Mouse (Mus musculus): ENCODE measurements around the gene Gphb5. TPM values are rescaled to one million over a fixed set of nuclear protein-coding genes. Genes with fewer than 3 reads are reported as not detected.
A peak's percentile ranks its signal among the peaks of the same experiment; 100 is the strongest.

Gphb5 gene
- polyA plus RNA-seq (2014; fragmentation: Nextera tagmentation; extraction: Ambion mirVana) = not detected in 2 replicates

DNA sequence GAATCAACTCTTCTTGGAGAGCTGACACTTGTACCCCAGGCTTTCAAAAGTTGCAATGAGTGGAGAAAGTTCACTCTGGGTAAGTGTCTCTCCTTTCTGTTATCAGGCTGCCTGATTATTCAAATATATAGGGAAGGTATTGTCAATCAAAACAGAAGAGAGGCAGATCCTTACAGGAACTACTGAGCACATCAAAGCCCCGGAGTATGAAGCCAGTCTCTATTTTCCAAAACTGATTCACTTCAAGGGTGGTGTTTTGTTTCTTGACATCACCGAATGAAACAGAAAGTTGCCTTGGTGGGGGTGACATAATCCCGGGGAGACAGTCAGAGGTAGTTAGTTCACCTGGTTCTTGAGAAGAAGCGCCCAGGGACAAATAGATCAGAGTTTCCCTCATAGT lies at the start of gene Gphb5:
Gphb5 (minus strand) TSS at position 101 of the 400 bp plus-strand sequence.
- Histone ChIP-seq H3K27ac (ENCODE audit: low read depth, low read length) (no peak within 1 kb of the TSS), H3K27me3 (ENCODE audit: control insufficient read depth, insufficient read depth, low read length) (no peaks in the 10 kb centered on the region), H3K9me3 (ENCODE audit: control insufficient read depth, low read length) (no peaks in the 10 kb centered on the region), H3K4me1 (ENCODE audit: control insufficient read depth, insufficient read depth, low read length) (no peaks in the 10 kb centered on the region), H3K4me2 (ENCODE audit: low read depth) (no peak within 1 kb of the TSS), H3K4me3 (ENCODE audit: low read depth, low read length) (no peak within 1 kb of the TSS), H3K36me3 (ENCODE audit: control insufficient read depth, insufficient read depth, low read length) (no peaks in the 10 kb centered on the region), H3K9ac (ENCODE audit: low read length) (no peak within 1 kb of the TSS)
- DNase-seq (ENCODE audit: low spot score) (no peak), ATAC-seq (ENCODE audit: insufficient read depth, low FRiP score, low TSS enrichment) (no peak)
- 93% methylated on average over 4 of the region's 4 CpGs for WGBS

DNA sequence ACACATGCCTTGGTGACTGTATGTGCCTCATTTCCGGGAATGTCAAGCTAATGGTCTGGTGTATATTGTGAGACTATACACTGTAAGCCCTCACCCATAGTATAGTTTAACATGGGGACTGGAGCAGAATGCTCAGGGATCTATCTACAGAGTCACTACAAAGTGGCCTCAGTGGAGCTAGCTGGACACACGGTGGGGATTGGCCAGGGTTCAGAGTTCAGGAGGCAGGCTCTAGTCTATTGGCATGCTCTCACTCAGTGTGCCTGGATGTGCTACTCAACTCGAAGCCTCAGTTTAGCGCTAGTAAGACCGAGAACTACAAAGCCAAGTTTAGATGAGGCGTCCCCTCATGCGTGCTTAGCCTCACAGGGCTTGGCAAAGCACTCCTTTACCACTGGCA lies 49.6 kb upstream of the Gphb5 start:
- H3K9me3 ChIP-seq (ENCODE audit: control insufficient read depth, low read length) = no peaks in the 10 kb centered on the region
- no peak overlapping the region for H3K9ac ChIP-seq (ENCODE audit: low read length)
- no peak overlapping the region for H3K4me2 ChIP-seq (ENCODE audit: low read depth)
- no peak overlapping the region for H3K4me3 ChIP-seq (ENCODE audit: low read depth, low read length)
- no peak for ATAC-seq (ENCODE audit: insufficient read depth, low FRiP score, low TSS enrichment)
- H3K36me3 ChIP-seq (ENCODE audit: control insufficient read depth, insufficient read depth, low read length) = peaks cover 2% of the 10 kb centered on the region; the same call in 1 of the 2 replicates
- H3K27me3 ChIP-seq (ENCODE audit: control insufficient read depth, insufficient read depth, low read length) = no peaks in the 10 kb centered on the region
- H3K27ac ChIP-seq (ENCODE audit: low read depth, low read length) = no peak overlapping the region
- H3K4me1 ChIP-seq (ENCODE audit: control insufficient read depth, insufficient read depth, low read length) = peaks cover 5% of the 10 kb centered on the region; the same call in 1 of the 2 replicates
- no peak for DNase-seq (ENCODE audit: low spot score)
- 93% methylated on average over 7 of the region's 7 CpGs for WGBS

GRCm38 (mm10) chr12:75464016-75464769 lies 47.6 kb upstream of the Gphb5 start:
- Histone ChIP-seq H3K4me3 (ENCODE audit: low read depth, low read length) (no peak overlapping the region), H3K9me3 (ENCODE audit: control insufficient read depth, low read length) (no peaks in the 10 kb centered on the region), H3K27ac (ENCODE audit: low read depth, low read length) (no peak overlapping the region), H3K36me3 (ENCODE audit: control insufficient read depth, insufficient read depth, low read length) (peaks cover 9% of the 10 kb centered on the region), H3K9ac (ENCODE audit: low read length) (no peak overlapping the region), H3K4me1 (ENCODE audit: control insufficient read depth, insufficient read depth, low read length) (no peaks in the 10 kb centered on the region), H3K27me3 (ENCODE audit: control insufficient read depth, insufficient read depth, low read length) (no peaks in the 10 kb centered on the region), H3K4me2 (ENCODE audit: low read depth) (no peak overlapping the region)
- ATAC-seq (ENCODE audit: insufficient read depth, low FRiP score, low TSS enrichment) (no peak), DNase-seq (ENCODE audit: low spot score) (peak; percentile 33)
- 90% methylated on average over 9 of the region's 9 CpGs for WGBS

GRCm38 (mm10) chr12:75460561-75460960 lies 44.0 kb upstream of the Gphb5 start:
- ATAC-seq (ENCODE audit: insufficient read depth, low FRiP score, low TSS enrichment) (no peak), DNase-seq (ENCODE audit: low spot score) (no peak)
- Histone ChIP-seq H3K9me3 (ENCODE audit: control insufficient read depth, low read length) (no peaks in the 10 kb centered on the region), H3K27ac (ENCODE audit: low read depth, low read length) (no peak overlapping the region), H3K9ac (ENCODE audit: low read length) (no peak overlapping the region), H3K27me3 (ENCODE audit: control insufficient read depth, insufficient read depth, low read length) (no peaks in the 10 kb centered on the region), H3K4me3 (ENCODE audit: low read depth, low read length) (no peak overlapping the region), H3K4me2 (ENCODE audit: low read depth) (no peak overlapping the region), H3K36me3 (ENCODE audit: control insufficient read depth, insufficient read depth, low read length) (peaks cover 13% of the 10 kb centered on the region), H3K4me1 (ENCODE audit: control insufficient read depth, insufficient read depth, low read length) (no peaks in the 10 kb centered on the region)
- WGBS = 88% methylated on average over 5 of the region's 5 CpGs

- no peaks in the 10 kb centered on the region for H3K27me3 ChIP-seq (ENCODE audit: control insufficient read depth, insufficient read depth, low read length)
- no peaks in the 10 kb centered on the region for H3K9me3 ChIP-seq (ENCODE audit: control insufficient read depth, low read length)
- no peak overlapping the region for H3K27ac ChIP-seq (ENCODE audit: low read depth, low read length)
- DNase-seq (ENCODE audit: low spot score) = no peak
- H3K4me1 ChIP-seq (ENCODE audit: control insufficient read depth, insufficient read depth, low read length) = no peaks in the 10 kb centered on the region
- no peak overlapping the region for H3K9ac ChIP-seq (ENCODE audit: low read length)
- no peak overlapping the region for H3K4me3 ChIP-seq (ENCODE audit: low read depth, low read length)
- no peak overlapping the region for H3K4me2 ChIP-seq (ENCODE audit: low read depth)
- ATAC-seq (ENCODE audit: insufficient read depth, low FRiP score, low TSS enrichment) = no peak
- H3K36me3 ChIP-seq (ENCODE audit: control insufficient read depth, insufficient read depth, low read length) = peaks cover 11% of the 10 kb centered on the region
- 90% methylated on average over 5 of the region's 5 CpGs for WGBS
Observed at GRCm38 (mm10) chr12:75459656-75460055, 43.1 kb upstream of the Gphb5 start.

DNA sequence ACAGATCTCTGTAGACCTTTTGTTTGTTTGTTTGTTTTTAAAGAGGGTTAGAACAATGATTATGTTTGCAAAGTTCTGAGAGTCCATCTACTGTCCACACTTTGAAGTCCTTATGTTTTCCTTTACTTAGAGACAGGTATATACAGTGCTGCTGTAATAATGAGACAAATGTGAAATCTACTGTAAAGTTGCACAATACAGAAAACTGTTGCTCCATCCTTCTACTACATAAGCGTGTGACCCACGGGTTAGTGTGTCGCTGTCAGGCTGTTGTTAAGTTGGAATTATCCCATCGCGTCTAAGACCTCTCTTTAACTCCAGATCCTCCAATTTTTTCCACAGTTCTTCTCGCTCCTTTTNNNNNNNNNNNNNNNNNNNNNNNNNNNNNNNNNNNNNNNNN lies 36.9 kb upstream of the Gphb5 start:
- H3K36me3 ChIP-seq (ENCODE audit: control insufficient read depth, insufficient read depth, low read length) = peaks cover 3% of the 10 kb centered on the region; the same call in 1 of the 2 replicates
- H3K9ac ChIP-seq (ENCODE audit: low read length) = no peak overlapping the region
- DNase-seq (ENCODE audit: low spot score) (no peak), ATAC-seq (ENCODE audit: insufficient read depth, low FRiP score, low TSS enrichment) (no peak)
- H3K27ac ChIP-seq (ENCODE audit: low read depth, low read length) = no peak overlapping the region
- H3K27me3 ChIP-seq (ENCODE audit: control insufficient read depth, insufficient read depth, low read length) = no peaks in the 10 kb centered on the region
- no peaks in the 10 kb centered on the region for H3K9me3 ChIP-seq (ENCODE audit: control insufficient read depth, low read length)
- no peak overlapping the region for H3K4me3 ChIP-seq (ENCODE audit: low read depth, low read length)
- H3K4me2 ChIP-seq (ENCODE audit: low read depth) = no peak overlapping the region
- H3K4me1 ChIP-seq (ENCODE audit: control insufficient read depth, insufficient read depth, low read length) = no peaks in the 10 kb centered on the region
- WGBS = 96% methylated on average over 6 of the region's 6 CpGs

DNA sequence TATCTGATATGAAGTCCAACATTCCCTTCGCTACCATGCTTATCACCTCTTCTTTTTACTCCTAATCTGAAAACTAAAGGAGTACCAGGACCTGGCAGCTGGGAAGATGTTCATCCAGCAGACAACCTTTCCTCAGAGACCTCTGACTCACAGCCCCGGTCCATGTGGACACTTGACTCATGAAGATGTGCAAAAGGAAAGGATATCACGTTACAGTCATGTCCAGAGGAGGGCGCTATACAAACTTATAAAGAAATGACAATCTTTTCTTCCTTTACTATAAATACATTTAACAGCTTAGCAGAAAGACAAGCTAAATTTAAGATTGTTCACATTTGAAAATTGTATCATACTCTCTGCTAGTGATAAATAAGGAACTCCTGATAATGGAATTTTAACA lies 36.4 kb upstream of the Gphb5 start:
- Histone ChIP-seq H3K4me3 (ENCODE audit: low read depth, low read length) (no peak overlapping the region), H3K9me3 (ENCODE audit: control insufficient read depth, low read length) (no peaks in the 10 kb centered on the region), H3K4me2 (ENCODE audit: low read depth) (no peak overlapping the region), H3K27ac (ENCODE audit: low read depth, low read length) (no peak overlapping the region), H3K4me1 (ENCODE audit: control insufficient read depth, insufficient read depth, low read length) (no peaks in the 10 kb centered on the region), H3K36me3 (ENCODE audit: control insufficient read depth, insufficient read depth, low read length) (peaks cover 2% of the 10 kb centered on the region; the same call in 1 of the 2 replicates), H3K9ac (ENCODE audit: low read length) (no peak overlapping the region), H3K27me3 (ENCODE audit: control insufficient read depth, insufficient read depth, low read length) (no peaks in the 10 kb centered on the region)
- no peak for DNase-seq (ENCODE audit: low spot score)
- no peak for ATAC-seq (ENCODE audit: insufficient read depth, low FRiP score, low TSS enrichment)
- WGBS = 79% methylated on average over 4 of the region's 4 CpGs

DNA sequence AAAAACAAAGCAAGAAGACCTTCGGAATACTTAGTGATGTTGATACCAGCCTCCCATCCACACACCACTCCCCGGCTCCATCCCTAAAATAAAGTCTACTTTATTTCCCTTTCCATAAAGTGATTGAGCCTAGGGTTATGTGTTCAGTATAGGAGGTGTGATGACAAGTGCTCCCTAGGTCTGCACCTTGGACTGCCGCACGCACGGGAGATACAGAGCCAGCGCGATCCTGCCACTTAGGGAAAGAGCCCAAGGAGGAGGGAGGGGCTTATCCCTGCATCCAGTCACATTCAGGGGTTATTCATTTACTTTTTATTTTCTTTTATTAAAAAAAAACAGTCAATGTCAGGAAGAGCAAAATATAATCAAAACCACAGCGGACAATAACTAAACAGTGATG lies 34.0 kb upstream of the Gphb5 start:
- no peaks in the 10 kb centered on the region for H3K27me3 ChIP-seq (ENCODE audit: control insufficient read depth, insufficient read depth, low read length)
- DNase-seq (ENCODE audit: low spot score) = no peak
- H3K9me3 ChIP-seq (ENCODE audit: control insufficient read depth, low read length) = no peaks in the 10 kb centered on the region
- no peak overlapping the region for H3K4me3 ChIP-seq (ENCODE audit: low read depth, low read length)
- no peak overlapping the region for H3K27ac ChIP-seq (ENCODE audit: low read depth, low read length)
- H3K36me3 ChIP-seq (ENCODE audit: control insufficient read depth, insufficient read depth, low read length) = peaks cover 2% of the 10 kb centered on the region; the same call in 1 of the 2 replicates
- no peak overlapping the region for H3K4me2 ChIP-seq (ENCODE audit: low read depth)
- no peak for ATAC-seq (ENCODE audit: insufficient read depth, low FRiP score, low TSS enrichment)
- no peaks in the 10 kb centered on the region for H3K4me1 ChIP-seq (ENCODE audit: control insufficient read depth, insufficient read depth, low read length)
- 92% methylated on average over 8 of the region's 8 CpGs for WGBS
- H3K9ac ChIP-seq (ENCODE audit: low read length) = no peak overlapping the region

- no peak overlapping the region for H3K27ac ChIP-seq (ENCODE audit: low read depth, low read length)
- H3K36me3 ChIP-seq (ENCODE audit: control insufficient read depth, insufficient read depth, low read length) = peaks cover 2% of the 10 kb centered on the region; the same call in 1 of the 2 replicates
- DNase-seq (ENCODE audit: low spot score) = no peak
- no peaks in the 10 kb centered on the region for H3K27me3 ChIP-seq (ENCODE audit: control insufficient read depth, insufficient read depth, low read length)
- no peaks in the 10 kb centered on the region for H3K9me3 ChIP-seq (ENCODE audit: control insufficient read depth, low read length)
- 86% methylated on average over 14 of the region's 14 CpGs for WGBS
- H3K9ac ChIP-seq (ENCODE audit: low read length) = no peak overlapping the region
- no peak overlapping the region for H3K4me2 ChIP-seq (ENCODE audit: low read depth)
- no peak overlapping the region for H3K4me3 ChIP-seq (ENCODE audit: low read depth, low read length)
- no peak for ATAC-seq (ENCODE audit: insufficient read depth, low FRiP score, low TSS enrichment)
- H3K4me1 ChIP-seq (ENCODE audit: control insufficient read depth, insufficient read depth, low read length) = no peaks in the 10 kb centered on the region
Observed at GRCm38 (mm10) chr12:75450011-75450410, 33.4 kb upstream of the Gphb5 start.
